Mouse (Mus musculus) olfactory bulb, adult 2 months (tissue): ENCODE measurements at regions not wholly inside any gene's neighbourhood (a gene's known extent, or its start where the extent isn't known, plus 50 kb on each side); places are given as distances from the start of the nearest gene placed in this dataset.

Experiments
- CTCF ChIP-seq: fragments of 200-500 bp; IDR thresholded peaks from 2 replicates; pipeline ENCODE4 v1.5.1; 2012; ENCODE audit warnings: low read depth, mild to moderate bottlenecking, low read length, moderate library complexity; ENCODE audit not compliant: insufficient read depth
- POLR2A ChIP-seq: fragments of 200-500 bp; IDR thresholded peaks from 2 replicates; pipeline ENCODE4 v1.6.1; 2012; ENCODE audit warnings: mild to moderate bottlenecking, low read depth, low read length, moderate library complexity; ENCODE audit not compliant: insufficient read depth

DNA sequence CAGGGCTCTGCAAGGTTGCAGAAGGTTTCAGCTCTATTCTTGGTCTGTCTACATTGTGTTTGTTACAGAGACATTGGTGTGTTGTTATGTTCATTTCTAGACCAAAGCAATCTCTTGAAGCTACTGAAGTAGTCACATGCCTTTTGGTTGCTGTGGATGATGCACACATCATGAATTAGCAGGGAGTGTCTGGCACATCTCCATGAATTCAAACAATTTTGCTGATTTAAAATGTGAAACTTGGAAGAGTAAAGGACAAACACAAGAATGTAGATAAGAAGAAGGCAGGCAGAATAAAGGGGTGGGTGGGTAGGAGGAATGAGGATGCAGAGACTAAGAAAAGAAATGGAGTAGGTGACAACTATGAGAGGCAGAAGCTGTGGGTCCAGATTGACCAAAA is 688.3 kb upstream of the Nrsn1 start:
- no peak for TF ChIP-seq POLR2A
- TF ChIP-seq CTCF = no peak
